ENCODE assay signal across 8 mouse cellular contexts in genomic region chr14:54893651-54894181, GRCm38 (mm10). TPM values are rescaled to one million over a fixed set of nuclear protein-coding genes. Genes with fewer than 3 reads are reported as not detected.
DNase-seq lines count a peak whose midpoint lies in the region; ATAC-seq and TF ChIP-seq lines count a peak whose summit lies in the region.

No protein-coding gene starts in this region.

- peak; percentile 91 for TF ChIP-seq EP300 in heart, adult 2 months (IDR thresholded peaks at IDR 0.05; ENCODE audit: insufficient read depth, low read depth, low read length)

- intact Hi-C loops in heart, adult 2 months (cut with DNase I) = loop anchor here (1.0 to 2.0 kb wide), 2 partner anchors 29 to 201 kb away; partner anchors contain the start of gene Thtpa

- peak; percentile 92 for TF ChIP-seq POLR2A in heart, adult 2 months (IDR thresholded peaks at IDR 0.05; ENCODE audit: insufficient read depth, low read depth, low read length)

- peak overlapping the region; percentile 81 for H3K4me2 ChIP-seq in embryonic facial prominence, embryonic 14.5 days (ENCODE audit: low read depth, low read length)
- peak overlapping the region; percentile 61 for H3K4me2 ChIP-seq in limb, embryonic 13.5 days (replicated peaks)
- H3K4me2 ChIP-seq in midbrain, embryonic 16.5 days (ENCODE audit: low read length) = peak overlapping the region; percentile 42

- peak; percentile 98 for DNase-seq in 3T3-L1 (ENCODE audit: low read depth, low spot score)
- DNase-seq in adrenal gland, postnatal 4 days (ENCODE audit: low spot score in 2 of 2) = peak; percentile 89 to 92
- DNase-seq in embryonic facial prominence, embryonic 14.5 days (ENCODE audit: low spot score) = peak; percentile 100
- DNase-seq in heart, adult 2 months = peak; percentile 99
- peak; percentile 99 to 100 for DNase-seq in kidney, adult 8-10 months
- peak; percentile 95 to 98 for DNase-seq in spleen, postnatal 10 days (ENCODE audit: low spot score in 2 of 2)

- WGBS in embryonic facial prominence, embryonic 14.5 days = 0% methylated on average over 27 of the region's 38 CpGs
- under 1% methylated on average over 38 of the region's 38 CpGs for WGBS in heart, adult 2 months
- under 1% methylated on average over 38 of the region's 38 CpGs for WGBS in limb, embryonic 13.5 days
- WGBS in midbrain, embryonic 16.5 days = under 1% methylated on average over 38 of the region's 38 CpGs

- H3K9me3 ChIP-seq in embryonic facial prominence, embryonic 14.5 days (ENCODE audit: control insufficient read depth, low read length) = no peaks in the 10 kb centered on the region
- no peaks in the 10 kb centered on the region for H3K9me3 ChIP-seq in limb, embryonic 13.5 days
- H3K9me3 ChIP-seq in midbrain, embryonic 16.5 days (replicated peaks; ENCODE audit: control insufficient read depth, low read length, poor library complexity, severe bottlenecking) = no peaks in the 10 kb centered on the region

- H3K9ac ChIP-seq in embryonic facial prominence, embryonic 14.5 days (ENCODE audit: low read depth, low read length) = peak overlapping the region; percentile 98
- H3K9ac ChIP-seq in heart, adult 2 months (ENCODE audit: low read depth, low read length) = peak overlapping the region; percentile 92
- H3K9ac ChIP-seq in limb, embryonic 13.5 days = peak overlapping the region; percentile 98
- peak overlapping the region; percentile 99 for H3K9ac ChIP-seq in midbrain, embryonic 16.5 days (ENCODE audit: low read depth, low read length)

- peak overlapping the region; percentile 92 for H3K4me3 ChIP-seq in embryonic facial prominence, embryonic 14.5 days (ENCODE audit: low read depth, low read length)
- H3K4me3 ChIP-seq in heart, adult 2 months = peak overlapping the region; percentile 91
- peak overlapping the region; percentile 96 for H3K4me3 ChIP-seq in limb, embryonic 13.5 days
- peak overlapping the region; percentile 95 for H3K4me3 ChIP-seq in midbrain, embryonic 16.5 days (ENCODE audit: low read depth, low read length)

- H3K27me3 ChIP-seq in embryonic facial prominence, embryonic 14.5 days (replicated peaks; ENCODE audit: control insufficient read depth, insufficient read depth, low read length) = no peaks in the 10 kb centered on the region
- no peaks in the 10 kb centered on the region for H3K27me3 ChIP-seq in heart, adult 2 months (ENCODE audit: control insufficient read depth, insufficient read depth, low read length)
- H3K27me3 ChIP-seq in limb, embryonic 13.5 days = no peaks in the 10 kb centered on the region
- H3K27me3 ChIP-seq in midbrain, embryonic 16.5 days (ENCODE audit: control insufficient read depth, insufficient read depth, low read depth, low read length) = no peaks in the 10 kb centered on the region

- no peaks in the 10 kb centered on the region for H3K4me1 ChIP-seq in embryonic facial prominence, embryonic 14.5 days (ENCODE audit: control insufficient read depth, insufficient read depth, low read length)
- H3K4me1 ChIP-seq in heart, adult 2 months (ENCODE audit: control insufficient read depth, insufficient read depth, low read length) = peaks cover 3% of the 10 kb centered on the region; the same call in 1 of the 2 replicates
- peaks cover 12% of the 10 kb centered on the region for H3K4me1 ChIP-seq in limb, embryonic 13.5 days
- H3K4me1 ChIP-seq in midbrain, embryonic 16.5 days (ENCODE audit: control insufficient read depth, insufficient read depth, low read length) = peaks cover 17% of the 10 kb centered on the region

- ATAC-seq in embryonic facial prominence, embryonic 14.5 days (ENCODE audit: low read depth) = peak; percentile 99
- ATAC-seq in limb, embryonic 13.5 days (ENCODE audit: low FRiP score, low read depth) = peak; percentile 98
- ATAC-seq in midbrain, embryonic 16.5 days = peak; percentile 98

- peaks cover 34% of the 10 kb centered on the region for H3K36me3 ChIP-seq in embryonic facial prominence, embryonic 14.5 days (ENCODE audit: control insufficient read depth, insufficient read depth, low read length)
- peaks cover 14% of the 10 kb centered on the region for H3K36me3 ChIP-seq in heart, adult 2 months (ENCODE audit: control insufficient read depth, insufficient read depth, low read length)
- peaks cover 31% of the 10 kb centered on the region for H3K36me3 ChIP-seq in limb, embryonic 13.5 days
- peaks cover 14% of the 10 kb centered on the region for H3K36me3 ChIP-seq in midbrain, embryonic 16.5 days (ENCODE audit: control insufficient read depth, insufficient read depth, low read length)

- peak overlapping the region; percentile 92 for H3K27ac ChIP-seq in embryonic facial prominence, embryonic 14.5 days (replicated peaks; ENCODE audit: low read depth, low read length)
- H3K27ac ChIP-seq in heart, adult 2 months = peak overlapping the region; percentile 90
- peak overlapping the region; percentile 92 for H3K27ac ChIP-seq in limb, embryonic 13.5 days
- peak overlapping the region; percentile 98 for H3K27ac ChIP-seq in midbrain, embryonic 16.5 days (ENCODE audit: low read length)

- H3K79me2 ChIP-seq in heart, adult 2 months (replicated peaks; ENCODE audit: control insufficient read depth, insufficient read depth, low read length) = peaks cover 2% of the 10 kb centered on the region

- TF ChIP-seq CTCF in heart, adult 2 months (IDR thresholded peaks at IDR 0.05) = no peak

RNA-seq across cellular contexts. Expression of gene Pabpn1, which starts 1.4 kb away (rescaled TPM):
- total RNA-seq in adrenal gland, postnatal 4 days (2021) = 100 to 1,000 TPM; 334 to 350 TPM
- 110 and 118 TPM in 2 replicates for polyA plus RNA-seq in embryonic facial prominence, embryonic 14.5 days (2014; fragmentation: Nextera tagmentation; extraction: Ambion mirVana)
- 10 to 100 TPM; 51.4 to 52.2 TPM for total RNA-seq in heart, adult 2 months (2021)
- 66.2 and 91.7 TPM in 2 replicates for polyA plus RNA-seq in heart, adult 2 months (2012; rRNA removed)
- 139 TPM in 2 replicates for polyA plus RNA-seq in limb, embryonic 13.5 days (2015; fragmentation: Nextera tagmentation; extraction: Ambion mirVana)
- polyA plus RNA-seq in midbrain, embryonic 16.5 days (2015; fragmentation: Nextera tagmentation; extraction: Ambion mirVana) = 150 and 163 TPM in 2 replicates

RNA-seq across cellular contexts. Expression of gene Gm20521, which starts 10.5 kb away (rescaled TPM):
- total RNA-seq in adrenal gland, postnatal 4 days (2021) = 10 to 100 TPM in 1 of 2 experiments, 1 to 10 TPM in 1; 5.5 to 13.0 TPM
- not detected in 2 replicates for polyA plus RNA-seq in embryonic facial prominence, embryonic 14.5 days (2014; fragmentation: Nextera tagmentation; extraction: Ambion mirVana)
- 1 to 10 TPM; 3.2 to 6.1 TPM for total RNA-seq in heart, adult 2 months (2021)
- not detected in 2 replicates for polyA plus RNA-seq in heart, adult 2 months (2012; rRNA removed)
- 0.13 and 0.42 TPM in 2 replicates for polyA plus RNA-seq in limb, embryonic 13.5 days (2015; fragmentation: Nextera tagmentation; extraction: Ambion mirVana)
- not detected in 2 replicates for polyA plus RNA-seq in midbrain, embryonic 16.5 days (2015; fragmentation: Nextera tagmentation; extraction: Ambion mirVana)

RNA-seq across cellular contexts. Expression of gene Bcl2l2, which starts 10.5 kb away (rescaled TPM):
- 10 to 100 TPM; 55.3 to 65.3 TPM for total RNA-seq in adrenal gland, postnatal 4 days (2021)
- polyA plus RNA-seq in embryonic facial prominence, embryonic 14.5 days (2014; fragmentation: Nextera tagmentation; extraction: Ambion mirVana) = 4.5 and 4.8 TPM in 2 replicates
- 10 to 100 TPM; 42.4 to 45.0 TPM for total RNA-seq in heart, adult 2 months (2021)
- 29.2 and 44.4 TPM in 2 replicates for polyA plus RNA-seq in heart, adult 2 months (2012; rRNA removed)
- 4.0 and 4.4 TPM in 2 replicates for polyA plus RNA-seq in limb, embryonic 13.5 days (2015; fragmentation: Nextera tagmentation; extraction: Ambion mirVana)
- 3.9 and 4.1 TPM in 2 replicates for polyA plus RNA-seq in midbrain, embryonic 16.5 days (2015; fragmentation: Nextera tagmentation; extraction: Ambion mirVana)

RNA-seq across cellular contexts. Expression of gene Ppp1r3e, which starts 16.4 kb away (rescaled TPM):
- 10 to 100 TPM; 16.9 to 21.0 TPM for total RNA-seq in adrenal gland, postnatal 4 days (2021)
- 2.1 and 2.4 TPM in 2 replicates for polyA plus RNA-seq in embryonic facial prominence, embryonic 14.5 days (2014; fragmentation: Nextera tagmentation; extraction: Ambion mirVana)
- 1 to 10 TPM; 2.8 to 3.4 TPM for total RNA-seq in heart, adult 2 months (2021)
- 4.8 and 4.9 TPM in 2 replicates for polyA plus RNA-seq in heart, adult 2 months (2012; rRNA removed)
- polyA plus RNA-seq in limb, embryonic 13.5 days (2015; fragmentation: Nextera tagmentation; extraction: Ambion mirVana) = 0.60 and 1.6 TPM in 2 replicates
- polyA plus RNA-seq in midbrain, embryonic 16.5 days (2015; fragmentation: Nextera tagmentation; extraction: Ambion mirVana) = 2.3 and 3.4 TPM in 2 replicates

RNA-seq across cellular contexts. Expression of gene Slc22a17, which starts 19.2 kb away (rescaled TPM):
- 10 to 100 TPM; 63.7 to 68.4 TPM for total RNA-seq in adrenal gland, postnatal 4 days (2021)
- polyA plus RNA-seq in embryonic facial prominence, embryonic 14.5 days (2014; fragmentation: Nextera tagmentation; extraction: Ambion mirVana) = 42.4 and 56.0 TPM in 2 replicates
- total RNA-seq in heart, adult 2 months (2021) = 1 to 10 TPM; 1.7 to 2.3 TPM
- 13.0 and 13.8 TPM in 2 replicates for polyA plus RNA-seq in heart, adult 2 months (2012; rRNA removed)
- polyA plus RNA-seq in limb, embryonic 13.5 days (2015; fragmentation: Nextera tagmentation; extraction: Ambion mirVana) = 79.1 and 86.2 TPM in 2 replicates
- polyA plus RNA-seq in midbrain, embryonic 16.5 days (2015; fragmentation: Nextera tagmentation; extraction: Ambion mirVana) = 219 and 245 TPM in 2 replicates

Comparison
In these comparisons a context has a peak if more than half of its experiments do, and no peak if none do; other contexts are left out.
1. Peak in every context shown above with its lines: DNase-seq, ATAC-seq, H3K4me3 ChIP-seq and H3K27ac ChIP-seq.